Mouse (Mus musculus) embryonic facial prominence, embryonic 15.5 days (tissue): Measurements from ENCODE around the gene Ppp1r14d. TPM values are rescaled to one million over a fixed set of nuclear protein-coding genes. Genes with fewer than 3 reads are reported as not detected.
A peak's percentile ranks its signal among the peaks of the same experiment; 100 is the strongest.

Source experiments
- ATAC-seq: fragments of 200-750 bp; cut with Nextera tagmentation; 2 replicates; pipeline ENCODE4 v1.8.0; 2017; ENCODE audit warnings: low read depth, moderate TSS enrichment; ENCODE audit not compliant: insufficient number of reproducible peaks, low FRiP score, low TSS enrichment
- H3K27ac ChIP-seq: fragments of 300-500 bp; sonication (generic); replicated peaks from 2 replicates; pipeline ENCODE4 v1.5.1; 2015; ENCODE audit warnings: mild to moderate bottlenecking, inconsistent platforms
- H3K27me3 ChIP-seq: fragments of 300-500 bp; sonication (generic); 2 replicates; pipeline ENCODE4 v1.6.1; 2015; ENCODE audit warnings: inconsistent platforms
- H3K36me3 ChIP-seq: fragments of 300-500 bp; sonication (generic); 2 replicates; pipeline ENCODE4 v1.6.1; 2015; ENCODE audit warnings: mild to moderate bottlenecking, inconsistent platforms
- H3K4me1 ChIP-seq: fragments of 300-500 bp; sonication (generic); 2 replicates; pipeline ENCODE4 v1.6.1; 2015; ENCODE audit warnings: inconsistent platforms
- H3K4me2 ChIP-seq: fragments of 300-500 bp; sonication (generic); replicated peaks from 2 replicates; pipeline ENCODE4 v1.6.1; 2015; ENCODE audit warnings: mild to moderate bottlenecking, inconsistent platforms
- H3K4me3 ChIP-seq: fragments of 300-500 bp; sonication (generic); replicated peaks from 2 replicates; pipeline ENCODE4 v1.5.1; 2015; ENCODE audit warnings: mild to moderate bottlenecking, inconsistent platforms
- H3K9ac ChIP-seq: fragments of 300-500 bp; sonication (generic); 2 replicates; pipeline ENCODE4 v1.6.1; 2015; ENCODE audit warnings: inconsistent platforms
- H3K9me3 ChIP-seq: fragments of 300-500 bp; sonication (generic); replicated peaks from 2 replicates; pipeline ENCODE4 v1.6.1; 2016; ENCODE audit warnings: inconsistent platforms
- WGBS: fragments of 180-500 bp; shearing (Covaris S2); methylation state at CpG from one replicate; pipeline ENCODE4 v1.1.7; 2015; 5-methylcytosine and 5-hydroxymethylcytosine counted together
- polyA plus RNA-seq: library from polyadenylated mRNA; unstranded; fragments of >200 nt; fragmentation: Nextera tagmentation; extraction: Ambion mirVana; gene quantifications from 2 replicates; pipeline ENCODE4 v1.2.1, GENCODE M21; 2015

The Ppp1r14d gene
- polyA plus RNA-seq, 1 experiment from 2014 or later = 0.36 TPM

DNA sequence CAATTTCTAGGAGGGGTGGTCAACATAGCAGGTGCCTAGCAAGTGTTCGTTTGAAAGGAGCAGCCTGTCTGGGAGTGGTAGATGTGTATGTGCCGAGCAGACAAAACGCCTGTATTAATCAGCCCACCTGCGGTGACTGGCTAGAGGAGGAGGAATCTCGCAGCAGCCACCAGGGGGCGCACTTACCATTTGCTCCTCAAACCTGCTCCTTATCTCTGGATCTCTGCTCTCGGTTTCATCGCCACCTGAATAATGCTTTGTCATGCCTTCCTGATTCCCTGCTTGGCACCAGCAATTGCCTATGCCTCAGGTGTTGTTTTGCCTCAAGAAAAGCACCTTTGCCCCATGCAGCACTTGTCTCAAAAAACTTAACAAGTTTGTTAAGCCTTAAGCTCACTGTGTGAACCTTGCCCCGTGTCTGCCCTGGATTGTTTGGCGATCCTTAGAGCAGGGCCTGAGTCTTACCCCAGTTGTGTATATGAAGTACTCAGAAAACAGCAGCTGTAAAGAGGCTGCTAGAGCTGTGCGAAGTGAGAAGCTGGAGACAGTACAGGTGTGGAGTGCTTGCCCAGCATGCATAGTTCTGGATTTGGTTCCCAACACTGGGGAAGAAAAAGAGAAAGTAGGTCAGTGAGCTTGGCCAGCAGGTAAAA lies 21.2 kb upstream of the Ppp1r14d start:
- no peaks in the 10 kb centered on the region for H3K36me3 ChIP-seq
- WGBS = 17% methylated on average over 11 of the region's 11 CpGs
- H3K9me3 ChIP-seq = no peaks in the 10 kb centered on the region
- H3K27me3 ChIP-seq = peaks cover 17% of the 10 kb centered on the region
- no peak overlapping the region for H3K9ac ChIP-seq
- no peak overlapping the region for H3K27ac ChIP-seq
- no peak overlapping the region for H3K4me3 ChIP-seq
- no peaks in the 10 kb centered on the region for H3K4me1 ChIP-seq
- peak overlapping the region; percentile 13; the same call in 1 of the 2 replicates for H3K4me2 ChIP-seq
- ATAC-seq = no peak

DNA sequence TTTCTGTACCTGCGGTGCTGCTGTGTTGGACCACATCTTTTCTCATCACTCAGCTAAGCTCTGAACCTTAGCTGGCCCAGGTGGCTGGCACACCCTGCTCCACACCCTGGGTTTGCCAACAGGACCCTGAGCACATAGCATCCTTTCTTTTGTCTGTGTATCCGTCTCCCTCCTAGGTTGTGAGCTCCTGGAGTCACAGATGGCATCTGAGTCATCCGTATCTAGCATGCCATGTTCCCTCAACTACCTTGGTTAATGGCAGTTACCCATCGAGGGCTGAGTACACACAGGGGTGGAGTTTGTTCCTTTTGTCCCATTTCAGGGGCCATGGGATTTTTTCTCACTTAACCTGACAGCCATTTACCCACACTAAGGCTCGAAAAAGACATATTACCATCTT lies 20.7 kb upstream of the Ppp1r14d start:
- Histone ChIP-seq H3K9me3 (no peaks in the 10 kb centered on the region), H3K27ac (no peak overlapping the region), H3K4me2 (no peak overlapping the region), H3K9ac (no peak overlapping the region), H3K27me3 (peaks cover 15% of the 10 kb centered on the region), H3K4me1 (no peaks in the 10 kb centered on the region), H3K36me3 (no peaks in the 10 kb centered on the region), H3K4me3 (no peak overlapping the region)
- 61% methylated on average over 5 of the region's 5 CpGs for WGBS
- ATAC-seq = no peak

DNA sequence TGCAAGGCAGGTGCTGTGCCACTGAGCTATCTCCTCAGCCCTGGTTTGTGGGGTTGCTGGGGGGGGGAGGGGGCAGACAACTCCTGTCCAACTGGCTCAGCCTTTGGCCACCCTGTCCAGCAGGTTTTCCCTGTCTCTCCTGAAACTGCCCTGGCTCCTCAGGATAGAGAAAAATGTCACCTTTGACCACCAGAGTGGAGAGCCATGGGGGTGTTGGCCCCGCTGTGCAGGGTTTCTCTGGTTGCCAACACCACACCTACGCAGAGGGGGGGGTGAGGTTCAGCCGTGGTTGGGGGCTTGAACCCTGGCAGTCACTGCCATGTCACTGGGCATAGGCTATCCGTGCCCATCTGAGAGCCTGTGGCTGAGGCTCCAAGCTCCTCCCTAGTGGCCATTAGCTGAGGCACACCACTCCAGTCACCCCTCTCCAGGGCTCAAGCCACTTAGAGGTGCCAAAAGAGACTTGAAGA lies 19.9 kb upstream of the Ppp1r14d start:
- no peaks in the 10 kb centered on the region for H3K9me3 ChIP-seq
- no peak for ATAC-seq
- no peak overlapping the region for H3K27ac ChIP-seq
- H3K4me1 ChIP-seq = no peaks in the 10 kb centered on the region
- H3K27me3 ChIP-seq = 0 out of 2 replicates have a peak, but pooled peaks cover 8% of the 10 kb centered on the region
- WGBS = 71% methylated on average over 4 of the region's 4 CpGs
- no peak overlapping the region for H3K4me3 ChIP-seq
- no peak overlapping the region for H3K9ac ChIP-seq
- H3K4me2 ChIP-seq = no peak overlapping the region
- no peaks in the 10 kb centered on the region for H3K36me3 ChIP-seq

DNA sequence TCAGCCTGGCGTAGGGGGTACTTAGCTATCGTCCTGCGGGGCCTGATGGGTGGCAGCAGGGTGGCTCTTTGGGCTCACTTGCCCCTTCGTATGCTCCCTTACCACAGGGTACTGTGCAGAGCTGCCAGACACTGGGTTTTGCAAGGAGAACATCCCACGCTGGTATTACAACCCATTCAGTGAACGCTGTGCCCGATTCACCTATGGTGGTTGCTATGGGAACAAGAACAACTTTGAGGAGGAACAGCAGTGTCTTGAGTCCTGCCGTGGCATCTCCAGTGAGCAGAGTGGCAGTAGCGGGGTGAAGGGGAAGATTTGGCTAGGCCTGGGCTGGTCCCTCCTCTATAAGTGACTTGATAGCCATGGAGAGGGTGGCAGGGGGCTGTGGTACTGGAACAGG lies 18.2 kb upstream of the Ppp1r14d start:
- Histone ChIP-seq H3K9me3 (no peaks in the 10 kb centered on the region), H3K27me3 (no peaks in the 10 kb centered on the region), H3K4me3 (no peak overlapping the region), H3K36me3 (no peaks in the 10 kb centered on the region), H3K9ac (no peak overlapping the region), H3K4me1 (no peaks in the 10 kb centered on the region), H3K4me2 (no peak overlapping the region), H3K27ac (no peak overlapping the region)
- no peak for ATAC-seq
- WGBS = 84% methylated on average over 9 of the region's 9 CpGs

DNA sequence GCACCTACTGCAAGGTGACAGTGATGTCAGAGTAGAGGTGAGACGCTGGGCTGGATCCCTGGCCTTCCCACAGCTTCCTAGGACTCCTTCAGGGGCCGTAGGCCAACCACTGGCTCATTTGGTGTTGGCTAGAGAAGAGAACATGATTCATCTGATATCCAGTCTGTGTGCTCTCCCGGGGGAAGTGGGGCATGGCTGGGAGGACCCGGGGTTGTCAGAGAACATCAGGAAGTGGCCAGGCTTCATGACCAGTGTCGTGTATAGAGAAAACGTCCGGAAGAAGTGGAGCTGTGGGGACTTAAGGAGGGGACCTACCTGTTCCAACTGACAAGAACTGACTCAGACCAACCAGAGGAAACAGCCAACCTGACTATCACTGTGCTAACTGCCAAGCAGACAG lies 15.5 kb upstream of the Ppp1r14d start:
- 80% methylated on average over 7 of the region's 7 CpGs for WGBS
- Histone ChIP-seq H3K9me3 (no peaks in the 10 kb centered on the region), H3K9ac (no peak overlapping the region), H3K4me2 (no peak overlapping the region), H3K27ac (no peak overlapping the region), H3K27me3 (0 out of 2 replicates have a peak, but pooled peaks cover 4% of the 10 kb centered on the region), H3K4me1 (no peaks in the 10 kb centered on the region), H3K4me3 (no peak overlapping the region), H3K36me3 (no peaks in the 10 kb centered on the region)
- ATAC-seq = no peak

DNA sequence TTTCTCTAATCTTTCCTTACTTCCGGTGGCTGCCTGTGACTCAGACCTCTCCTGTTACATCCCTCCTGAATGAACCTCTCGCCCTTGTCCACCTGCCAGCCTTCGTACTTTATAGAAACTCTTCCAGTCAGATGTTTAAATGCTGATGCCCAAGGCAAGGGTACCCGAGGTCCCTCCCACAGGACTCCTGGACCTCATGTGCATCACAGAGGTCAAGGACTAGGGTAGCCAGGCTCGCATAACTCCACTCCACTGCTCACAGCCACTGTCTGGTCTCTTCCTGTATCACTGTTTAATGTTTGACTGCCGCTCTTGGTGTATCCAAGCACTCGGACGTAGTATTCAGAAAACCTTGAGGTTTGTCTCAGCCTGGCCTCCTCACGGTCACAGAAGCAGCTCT lies 12.8 kb upstream of the Ppp1r14d start:
- H3K4me1 ChIP-seq = peaks cover 3% of the 10 kb centered on the region
- no peak overlapping the region for H3K4me3 ChIP-seq
- no peak overlapping the region for H3K4me2 ChIP-seq
- H3K36me3 ChIP-seq = no peaks in the 10 kb centered on the region
- no peak overlapping the region for H3K9ac ChIP-seq
- 67% methylated on average over 9 of the region's 9 CpGs for WGBS
- no peak overlapping the region for H3K27ac ChIP-seq
- H3K27me3 ChIP-seq = peaks cover 28% of the 10 kb centered on the region
- no peak for ATAC-seq
- H3K9me3 ChIP-seq = no peaks in the 10 kb centered on the region

DNA sequence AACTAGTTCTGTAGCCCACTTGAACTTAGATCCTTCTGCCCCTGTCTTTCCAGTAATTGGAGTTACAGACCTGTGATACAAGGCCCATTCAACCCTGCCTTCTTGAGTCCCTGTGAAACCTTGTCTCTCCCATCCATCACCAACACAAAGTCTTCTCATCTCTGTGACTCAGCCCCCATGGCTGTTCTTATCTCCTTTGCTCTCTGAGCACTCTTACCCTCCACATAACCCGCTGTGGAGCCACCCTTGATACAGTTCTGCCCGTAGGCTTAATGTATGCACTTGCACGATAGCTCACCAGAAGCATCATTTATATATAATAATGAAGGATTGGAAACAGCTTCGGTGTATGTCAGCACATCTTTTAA lies 11.1 kb upstream of the Ppp1r14d start:
- no peak overlapping the region for H3K9ac ChIP-seq
- no peak overlapping the region for H3K4me2 ChIP-seq
- H3K4me1 ChIP-seq = peaks cover 13% of the 10 kb centered on the region
- no peaks in the 10 kb centered on the region for H3K36me3 ChIP-seq
- no peaks in the 10 kb centered on the region for H3K9me3 ChIP-seq
- no peak overlapping the region for H3K27ac ChIP-seq
- H3K27me3 ChIP-seq = peaks cover 46% of the 10 kb centered on the region
- no peak for ATAC-seq
- H3K4me3 ChIP-seq = no peak overlapping the region
- 84% methylated on average over 4 of the region's 4 CpGs for WGBS

DNA sequence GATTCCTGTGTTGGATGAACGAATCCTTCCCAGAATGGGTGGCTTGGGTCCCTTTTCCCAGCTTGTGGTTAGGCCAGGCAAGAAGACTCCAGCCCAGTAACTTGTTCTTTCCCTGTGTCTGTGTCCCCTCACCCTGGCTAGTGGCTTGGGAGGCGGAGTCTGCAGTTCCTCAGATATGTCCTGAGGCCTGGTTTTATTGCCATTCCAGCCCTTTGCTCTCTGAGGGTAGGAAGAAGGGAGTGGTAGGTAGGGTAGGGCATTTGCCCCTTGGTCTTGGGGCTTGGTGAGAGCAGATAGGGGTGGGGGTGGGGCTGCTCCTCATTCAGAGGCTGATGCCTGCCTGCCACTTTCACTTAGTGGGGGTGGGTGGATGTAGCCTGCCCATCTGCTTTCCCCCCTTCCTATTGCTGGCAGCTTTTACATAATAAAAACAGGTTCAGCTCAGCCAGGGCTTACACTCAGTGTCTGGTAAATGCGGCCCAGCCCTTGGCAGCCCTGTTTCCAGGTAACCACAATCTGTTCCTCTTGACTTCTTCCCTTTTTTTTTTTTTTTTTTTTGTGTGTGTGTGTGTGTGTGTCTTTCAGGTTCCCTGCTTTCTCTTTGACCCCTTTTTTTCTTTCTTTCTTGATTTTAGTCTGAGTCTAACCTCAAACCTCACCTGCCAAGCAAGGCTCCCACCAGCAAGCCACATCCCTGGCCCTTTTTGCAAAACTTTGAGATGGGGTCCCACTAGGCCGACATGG lies 10.5 kb upstream of the Ppp1r14d start:
- 57% methylated on average over 4 of the region's 4 CpGs for WGBS
- H3K36me3 ChIP-seq = no peaks in the 10 kb centered on the region
- H3K9me3 ChIP-seq = no peaks in the 10 kb centered on the region
- no peak for ATAC-seq
- H3K27ac ChIP-seq = no peak overlapping the region
- peaks cover 13% of the 10 kb centered on the region for H3K4me1 ChIP-seq
- H3K4me2 ChIP-seq = no peak overlapping the region; the same call in 1 of the 2 replicates
- H3K9ac ChIP-seq = no peak overlapping the region
- H3K4me3 ChIP-seq = no peak overlapping the region
- peaks cover 51% of the 10 kb centered on the region for H3K27me3 ChIP-seq

DNA sequence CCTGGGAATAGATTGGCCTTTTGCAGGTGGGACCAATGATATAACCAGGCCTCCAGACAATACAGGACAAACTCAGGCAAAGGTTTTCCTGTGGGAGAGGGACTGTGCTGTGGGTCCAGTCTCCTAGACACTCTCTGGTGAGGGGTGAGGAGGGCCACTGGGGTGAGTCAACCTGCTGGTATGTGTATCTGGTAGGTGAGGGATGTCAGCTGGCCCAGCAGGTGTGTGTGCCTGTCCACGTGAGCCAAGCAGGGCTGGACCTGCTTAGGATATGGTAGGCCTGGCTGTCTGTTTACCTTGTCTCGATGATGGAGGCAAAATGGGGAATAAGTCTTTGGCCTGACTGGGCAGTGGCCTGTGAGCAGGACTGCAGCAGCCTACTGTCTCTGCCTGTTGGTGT lies 9.0 kb upstream of the Ppp1r14d start:
- ATAC-seq = no peak
- Histone ChIP-seq H3K4me3 (peak overlapping the region; percentile 52), H3K4me1 (peaks cover 13% of the 10 kb centered on the region), H3K9ac (no peak overlapping the region), H3K27me3 (peaks cover 57% of the 10 kb centered on the region), H3K27ac (no peak overlapping the region), H3K4me2 (peak overlapping the region; percentile 82), H3K9me3 (no peaks in the 10 kb centered on the region), H3K36me3 (no peaks in the 10 kb centered on the region)
- WGBS = 62% methylated on average over 2 of the region's 2 CpGs

DNA sequence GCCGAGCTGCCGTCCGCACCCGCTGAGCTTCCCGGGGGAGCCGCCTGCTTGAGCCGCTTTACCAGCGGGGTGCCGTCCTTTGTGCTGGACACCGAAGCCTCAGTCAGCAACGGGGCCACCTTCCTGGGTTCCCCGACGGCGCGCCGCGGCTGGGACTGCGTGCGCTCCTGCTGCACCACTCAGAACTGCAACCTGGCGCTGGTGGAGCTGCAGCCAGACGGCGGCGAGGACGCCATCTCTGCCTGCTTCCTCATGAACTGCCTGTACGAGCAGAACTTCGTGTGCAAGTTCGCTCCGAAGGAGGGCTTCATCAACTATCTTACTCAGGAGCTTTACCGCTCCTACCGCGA lies 8.1 kb upstream of the Ppp1r14d start:
- ATAC-seq = no peak

DNA sequence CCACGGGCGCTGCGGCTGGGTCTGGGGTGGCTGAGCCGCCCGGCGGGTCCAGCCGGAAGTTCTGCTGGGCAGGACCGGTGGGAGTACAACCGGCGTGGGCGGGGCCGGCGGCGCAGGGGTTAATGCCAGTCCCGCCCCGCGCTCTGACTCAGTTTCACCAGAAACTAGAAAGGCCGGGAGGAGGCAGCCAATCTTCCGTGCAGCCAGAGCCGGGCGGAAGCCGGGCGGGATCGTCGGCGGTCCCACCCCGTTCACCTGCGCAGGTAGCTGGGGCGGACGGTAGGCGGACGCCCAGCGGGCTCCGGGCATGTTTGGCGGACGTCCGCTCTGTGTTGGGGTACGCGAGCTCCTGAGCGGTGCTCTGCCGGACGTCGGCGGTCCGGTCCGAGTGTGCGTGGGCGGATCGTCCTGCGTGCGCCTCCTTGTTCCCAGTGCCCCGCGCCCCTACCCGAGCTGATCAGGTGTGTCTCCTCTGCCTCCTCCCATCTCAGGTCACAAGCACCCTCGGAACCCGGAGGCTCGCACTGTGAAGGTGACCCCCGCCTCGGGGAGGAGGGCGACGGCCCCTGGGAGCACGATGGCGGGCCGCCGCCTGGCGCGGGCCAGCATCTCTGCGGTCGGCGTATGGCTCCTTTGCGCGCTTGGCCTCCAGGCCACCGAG lies 7.6 kb upstream of the Ppp1r14d start, which contains the start of gene Spint1:
Spint1 (plus strand) TSS at position 153 of the 661 bp plus-strand sequence.
- peaks cover 13% of the 10 kb centered on the region for H3K4me1 ChIP-seq
- ATAC-seq = peak; percentile 27; the same call in 1 of the 2 replicates
- H3K27me3 ChIP-seq = peaks cover 57% of the 10 kb centered on the region
- under 1% methylated on average over 72 of the region's 73 CpGs for WGBS
- peak within 1 kb of the TSS; percentile 82 for H3K4me2 ChIP-seq
- peak within 1 kb of the TSS; percentile 71 for H3K27ac ChIP-seq
- peak within 1 kb of the TSS; percentile 52 for H3K4me3 ChIP-seq
- H3K9ac ChIP-seq = peak within 1 kb of the TSS; percentile 40
- H3K36me3 ChIP-seq = no peaks in the 10 kb centered on the region
- no peaks in the 10 kb centered on the region for H3K9me3 ChIP-seq

More for the DNA sequence above, 8.1 kb upstream of the Ppp1r14d start:
- H3K9me3 ChIP-seq = no peaks in the 10 kb centered on the region
- H3K36me3 ChIP-seq = no peaks in the 10 kb centered on the region
- 3% methylated on average over 31 of the region's 31 CpGs for WGBS
- peak overlapping the region; percentile 40 for H3K9ac ChIP-seq
- peak overlapping the region; percentile 52 for H3K4me3 ChIP-seq
- H3K27me3 ChIP-seq = peaks cover 57% of the 10 kb centered on the region
- peaks cover 13% of the 10 kb centered on the region for H3K4me1 ChIP-seq
- peak overlapping the region; percentile 82 for H3K4me2 ChIP-seq
- H3K27ac ChIP-seq = peak overlapping the region; percentile 71
